Mouse (Mus musculus) cerebellum, postnatal 36 days (tissue): ENCODE measurements around the gene Plppr2.

Experiments
- DNase-seq, 2 experiments: peaks; one replicate each; pipeline ENCODE4 v3.0.0; 2021 to 2022; ENCODE audit warnings: mixed read lengths in 2 of 2

Plppr2 gene

DNA sequence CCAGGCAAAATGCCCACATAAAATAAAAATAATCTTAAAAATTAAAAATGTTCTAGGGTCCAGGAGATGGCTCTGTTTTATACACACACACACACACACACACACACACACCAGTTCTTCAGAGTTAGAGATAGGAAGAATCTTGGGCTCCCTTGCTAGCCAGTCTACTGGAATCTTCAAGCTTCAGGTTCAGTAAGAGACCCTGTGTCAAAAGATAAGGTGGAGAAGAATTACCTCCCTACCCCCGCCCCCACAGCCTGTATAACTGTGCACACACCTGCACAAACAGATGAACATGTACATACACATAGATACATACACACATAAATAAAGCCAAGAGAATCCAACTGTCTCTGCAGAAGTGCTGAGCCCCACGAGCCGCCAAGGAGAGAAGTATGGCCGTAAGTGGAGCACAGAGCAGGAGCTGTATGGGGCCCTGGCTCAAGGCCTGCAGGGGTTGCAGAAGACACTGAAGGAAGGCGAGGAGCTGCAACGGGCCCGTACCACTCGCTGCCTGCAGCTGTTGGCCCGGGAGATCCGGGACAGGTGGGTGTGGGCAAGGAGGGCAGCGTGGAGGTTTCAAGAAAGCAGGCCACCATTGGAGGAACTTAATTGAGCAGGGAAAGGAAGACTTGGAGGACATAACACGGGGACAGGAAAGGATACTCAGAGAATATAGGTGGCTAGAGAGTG is 4.2 kb upstream of the Plppr2 start:
- no peak for DNase-seq

DNA sequence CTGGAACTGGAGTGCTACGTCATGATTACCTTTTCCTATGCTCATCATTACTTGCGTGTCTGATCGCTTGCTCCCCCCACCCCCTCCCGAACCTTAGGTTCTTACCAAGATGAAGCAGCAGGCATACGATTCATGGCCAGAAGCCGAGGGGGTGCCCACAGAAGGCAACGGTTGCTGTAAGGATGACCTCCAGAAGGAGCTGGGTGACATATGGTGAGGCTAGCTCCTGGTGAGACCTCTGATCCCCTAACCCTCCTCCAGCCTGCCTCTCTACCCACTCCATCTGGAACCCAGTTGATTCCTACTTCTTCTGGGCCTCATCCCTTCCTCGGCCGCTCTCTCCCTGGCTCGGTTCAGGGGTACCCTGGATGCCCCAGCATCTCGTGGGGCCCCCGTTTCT is 2.8 kb upstream of the Plppr2 start:
- no peak for DNase-seq

DNA sequence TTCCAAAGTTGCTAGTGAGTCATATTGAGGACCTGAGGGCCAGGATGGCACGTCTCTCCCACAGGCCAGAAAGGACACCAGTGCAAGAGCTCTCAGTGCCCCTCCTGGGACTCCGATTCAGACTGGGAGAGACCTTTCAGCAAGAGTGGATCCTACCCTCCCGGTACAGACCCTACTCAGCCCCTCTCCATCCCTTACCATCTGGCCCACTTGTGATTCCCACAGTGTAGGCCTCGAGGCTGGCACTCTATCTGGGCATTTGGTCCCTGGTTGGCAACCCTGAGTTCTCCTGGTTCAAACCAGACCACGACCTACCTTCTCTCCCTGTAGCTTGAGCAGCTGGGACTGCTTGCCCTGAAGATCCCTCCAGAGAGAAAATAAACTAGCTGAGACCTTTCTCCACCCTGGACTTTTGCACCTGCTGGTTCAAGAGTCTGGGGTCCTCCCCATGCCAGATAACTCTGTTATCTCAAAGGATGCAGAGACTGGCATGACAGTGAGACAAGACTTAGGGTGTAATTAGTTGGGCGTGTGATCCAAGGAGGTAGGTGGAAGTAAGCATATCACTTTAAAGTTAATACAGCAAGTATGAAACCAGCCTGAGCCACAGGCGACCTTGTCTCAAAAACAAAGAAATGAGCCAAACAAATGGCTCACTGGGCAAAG is 1.2 kb upstream of the Plppr2 start:
- no peak for DNase-seq

DNA sequence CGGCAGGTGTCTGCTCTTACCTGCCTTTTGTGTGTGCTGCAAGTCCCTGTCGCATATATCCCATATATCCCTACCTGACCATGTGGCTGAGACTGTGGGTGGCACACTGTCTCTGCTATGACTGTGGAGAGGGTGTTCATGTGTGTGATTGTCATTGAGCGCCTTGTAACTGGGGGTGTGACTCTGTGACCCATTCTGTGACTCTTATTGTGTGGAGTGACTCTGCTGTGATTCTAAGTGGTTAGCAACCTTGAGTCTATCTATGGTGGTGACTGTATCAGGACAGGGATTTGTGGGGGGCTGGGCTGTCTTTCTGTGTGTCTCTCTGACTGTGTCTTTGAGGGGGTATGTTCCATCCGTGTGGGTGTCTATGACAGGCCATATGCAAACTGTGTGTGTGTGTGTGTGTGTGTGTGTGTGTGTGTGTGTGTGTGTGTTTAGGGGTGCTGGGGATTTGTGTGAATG is 910 bp downstream of the Plppr2 start:
- no peak for DNase-seq

DNA sequence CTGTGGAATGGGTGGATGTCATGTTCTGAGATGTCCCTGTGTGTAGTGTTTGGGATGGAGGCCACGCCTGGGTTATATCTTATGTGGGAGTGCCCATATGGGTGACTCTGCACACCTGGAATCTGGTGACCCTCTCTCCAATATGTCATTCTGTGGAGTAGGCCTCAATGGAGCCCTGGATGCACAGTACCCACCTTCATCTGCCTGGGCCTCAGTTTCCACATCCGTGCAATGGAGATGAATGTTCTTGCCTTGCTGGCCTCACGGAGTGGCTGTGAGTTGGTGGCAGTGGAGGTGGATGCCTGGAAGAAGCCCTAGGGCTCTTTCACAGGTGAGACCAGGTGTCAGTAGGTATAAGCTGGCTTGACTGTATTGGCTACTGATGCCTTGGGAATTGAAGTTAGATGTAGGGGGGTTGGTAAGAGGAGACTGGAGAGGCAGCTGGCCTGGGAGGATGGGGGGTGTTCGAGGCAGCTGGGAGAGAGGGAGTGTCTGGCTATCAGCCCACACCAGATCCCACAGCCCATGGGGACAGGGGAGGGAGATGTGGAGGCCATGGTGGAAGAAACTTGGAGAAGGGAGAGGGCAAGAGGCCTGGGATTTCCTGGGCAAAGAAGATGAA is 1.5 kb downstream of the Plppr2 start:
- no peak for DNase-seq

DNA sequence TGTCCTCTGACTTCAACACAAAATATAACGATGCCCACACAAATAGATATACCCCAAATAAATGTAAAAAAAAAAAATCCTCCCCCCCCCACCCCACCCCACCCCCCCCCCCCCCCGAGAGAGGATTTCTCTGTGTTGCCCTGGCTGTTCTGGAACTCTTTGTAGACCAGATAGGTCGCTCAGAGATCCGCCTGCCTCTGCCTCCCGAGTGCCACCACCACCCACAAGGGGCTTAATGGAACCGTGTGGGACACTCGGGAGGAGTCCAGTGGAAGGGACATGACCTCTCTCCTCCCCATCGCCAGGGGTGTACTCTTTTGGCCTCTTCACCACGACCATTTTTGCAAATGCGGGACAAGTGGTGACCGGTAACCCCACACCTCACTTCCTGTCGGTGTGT is 6.2 kb downstream of the Plppr2 start:
- DNase-seq, result no peak

DNA sequence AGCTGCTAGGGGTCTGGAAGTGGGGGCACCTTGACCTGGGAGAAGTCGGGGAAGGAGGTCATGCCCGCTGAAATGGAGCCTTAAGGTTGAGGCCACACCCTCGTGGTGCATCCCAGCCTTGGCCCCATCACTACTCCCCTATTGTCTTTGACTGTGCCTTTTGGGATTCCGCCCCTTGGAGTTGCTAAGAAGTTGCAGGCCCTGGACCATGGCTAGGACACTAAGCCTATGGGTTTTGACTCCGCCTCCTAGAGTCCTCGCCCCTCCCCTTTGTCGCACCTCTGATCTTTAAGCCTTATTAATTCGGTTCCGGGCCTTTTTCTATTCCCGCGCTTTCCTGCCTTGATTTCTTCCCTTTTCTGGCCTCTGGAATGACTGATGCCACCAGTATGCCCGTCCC is 6.8 kb downstream of the Plppr2 start:
- no peak for DNase-seq

DNA sequence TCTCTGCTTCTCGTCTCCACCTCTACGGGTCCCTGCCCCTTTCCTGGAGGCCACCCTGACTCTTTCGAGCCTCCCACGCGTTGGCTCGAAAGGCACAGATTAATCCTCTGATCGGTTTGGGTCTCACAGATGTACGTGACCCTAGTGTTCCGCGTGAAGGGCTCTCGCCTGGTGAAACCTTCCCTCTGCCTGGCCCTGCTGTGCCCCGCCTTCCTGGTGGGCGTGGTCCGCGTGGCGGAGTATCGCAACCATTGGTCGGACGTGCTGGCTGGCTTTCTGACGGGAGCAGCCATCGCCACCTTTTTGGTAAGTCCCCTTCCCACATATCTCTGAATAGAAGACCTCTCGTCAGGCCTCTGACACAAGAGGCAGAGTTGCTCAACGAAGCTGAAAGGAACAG is 7.4 kb downstream of the Plppr2 start:
- no peak for DNase-seq

DNA sequence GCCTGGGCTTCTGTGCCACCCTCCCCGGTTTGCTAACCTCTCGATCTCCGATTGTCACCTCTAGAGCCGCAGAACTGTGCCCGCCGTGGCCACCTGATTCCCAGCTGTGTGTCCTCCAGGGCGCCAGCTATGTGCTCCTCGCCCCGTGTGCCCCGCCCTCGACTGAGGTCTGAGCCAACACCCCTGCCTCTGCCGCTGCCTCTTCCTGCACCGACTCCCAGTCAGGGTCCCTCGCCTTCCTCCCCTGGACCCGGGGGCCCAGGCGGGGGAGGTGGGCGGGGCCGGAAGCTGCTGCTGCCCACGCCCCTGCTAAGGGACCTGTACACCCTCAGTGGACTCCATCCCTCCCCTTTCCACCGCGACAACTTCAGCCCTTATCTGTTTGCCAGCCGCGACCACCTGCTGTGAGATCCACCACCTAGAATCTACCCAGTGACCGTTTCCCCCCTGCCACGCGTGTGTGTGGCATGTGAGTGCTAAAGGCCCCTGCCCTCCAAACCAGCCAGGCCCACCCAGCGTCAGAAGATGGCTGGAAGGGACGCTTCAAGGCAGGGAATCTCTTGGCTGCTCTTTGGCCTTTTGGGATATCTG is 10.8 kb downstream of the Plppr2 start:
- no peak for DNase-seq

DNA sequence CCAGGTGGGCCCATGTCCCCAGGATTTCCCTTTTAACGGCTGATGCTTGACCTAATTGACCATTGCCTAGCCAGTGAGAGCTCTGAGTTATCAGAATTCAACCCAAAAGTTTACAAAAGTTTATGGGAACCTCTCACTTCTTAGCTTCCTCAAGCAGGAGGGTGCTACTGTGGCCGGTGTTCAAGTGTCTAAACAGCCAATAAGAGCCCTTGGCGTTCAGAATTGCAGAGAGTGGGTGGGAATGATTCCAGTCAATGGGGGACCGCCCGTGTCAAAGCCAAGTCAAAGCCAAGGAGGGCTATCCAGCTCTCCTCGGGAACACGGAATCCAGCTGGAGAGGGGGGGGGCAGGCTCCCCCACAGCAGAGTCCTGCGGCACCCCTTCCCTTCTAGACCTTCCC is 11.3 kb downstream of the Plppr2 start:
- DNase-seq, result no peak

DNA sequence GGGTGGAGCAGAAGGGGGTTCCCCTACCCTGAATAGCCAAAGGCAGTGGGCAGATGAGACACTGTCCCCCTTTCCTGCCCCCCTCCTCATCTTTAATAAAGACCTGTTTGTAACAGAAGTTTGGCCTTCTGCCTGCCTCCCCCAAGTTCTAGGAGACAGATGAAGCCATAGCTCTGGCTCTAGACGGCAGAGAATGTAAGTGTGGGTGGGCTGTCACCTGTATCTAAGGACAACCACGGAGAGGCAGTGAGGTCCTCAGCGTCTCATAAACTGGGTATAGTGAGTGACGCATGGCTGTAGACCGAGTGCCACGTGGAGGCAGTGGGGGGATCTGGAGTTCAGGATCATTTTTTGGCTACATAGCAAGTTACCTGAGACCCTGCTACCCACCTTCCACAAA is 12.0 kb downstream of the Plppr2 start:
- no peak for DNase-seq

DNA sequence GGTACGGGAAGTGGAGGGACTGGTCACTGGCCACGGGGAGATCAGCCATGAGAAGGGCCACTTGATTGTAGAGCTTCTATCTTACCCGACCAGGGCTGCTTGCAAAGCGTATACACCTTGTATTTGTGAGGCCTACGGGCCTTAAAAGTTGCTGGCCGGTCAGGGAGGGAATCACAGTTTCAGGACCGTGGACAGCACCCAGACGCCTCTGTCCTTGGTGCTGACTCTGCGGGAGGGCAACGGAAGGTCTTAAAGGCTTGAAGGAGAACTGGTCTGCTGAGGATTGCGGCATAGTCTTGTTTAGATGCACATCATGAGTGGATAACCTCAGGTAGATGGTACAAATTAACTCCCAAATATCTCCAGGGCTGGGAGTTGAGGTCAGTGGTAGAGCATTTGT is 13.5 kb downstream of the Plppr2 start:
- no peak for DNase-seq

DNA sequence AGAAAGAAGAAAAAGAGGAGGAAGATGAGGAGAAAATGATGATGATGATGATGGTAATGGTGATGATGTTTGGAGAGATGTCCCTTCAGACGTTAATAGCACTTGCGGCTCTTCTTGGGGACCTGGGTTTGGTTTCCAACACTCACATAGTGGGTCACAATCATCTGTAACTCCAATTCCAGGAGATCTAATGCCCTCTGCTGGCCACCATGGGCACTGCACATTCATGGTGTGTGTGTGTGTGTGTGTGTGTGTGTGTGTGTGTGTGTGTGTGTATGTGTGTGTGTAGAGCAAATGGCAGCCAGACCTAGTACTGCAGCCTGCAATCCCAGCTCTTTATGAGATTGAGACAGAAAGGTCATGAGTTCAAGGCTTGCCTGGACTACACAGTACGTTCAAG is 15.1 kb downstream of the Plppr2 start:
- DNase-seq, result no peak

DNA sequence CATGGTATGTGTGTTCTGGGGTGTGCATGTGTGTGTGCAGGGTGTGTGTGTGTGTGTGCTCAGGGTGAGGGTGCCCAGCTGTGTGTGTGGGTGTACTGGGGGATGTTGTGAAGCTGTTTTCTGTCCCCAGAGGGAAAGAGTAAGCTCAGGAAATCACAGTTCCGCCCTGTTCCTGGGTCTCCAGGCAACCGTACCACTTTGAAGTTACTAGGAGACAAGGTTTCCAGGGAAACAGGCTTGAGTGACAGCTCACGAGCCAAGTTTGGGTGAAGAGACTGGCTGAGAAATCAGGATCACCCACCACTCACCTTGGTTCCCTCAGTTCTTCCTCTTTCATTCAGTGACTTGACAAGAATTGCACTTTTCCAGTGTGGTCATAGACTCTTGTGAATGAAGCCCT is 16.8 kb downstream of the Plppr2 start:
- DNase-seq, result no peak

DNA sequence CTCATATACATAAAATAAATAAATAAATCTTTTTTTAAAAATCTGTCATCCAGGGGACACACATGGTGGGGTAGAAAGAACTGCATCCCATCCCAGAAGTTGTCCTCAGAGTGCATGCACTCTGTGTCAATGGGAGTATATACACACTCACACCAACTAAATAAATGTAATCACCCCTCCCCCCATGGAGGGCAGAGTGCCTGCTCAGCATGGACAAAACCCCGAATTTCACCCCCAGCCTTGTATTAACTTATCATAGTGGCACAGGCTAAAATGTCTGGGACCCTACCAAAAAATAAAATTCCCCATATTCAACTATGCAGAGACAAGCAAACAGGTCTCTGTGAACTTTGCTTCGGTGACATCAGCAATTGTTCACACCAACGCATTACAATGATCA is 17.8 kb downstream of the Plppr2 start:
- DNase-seq, result no peak

DNA sequence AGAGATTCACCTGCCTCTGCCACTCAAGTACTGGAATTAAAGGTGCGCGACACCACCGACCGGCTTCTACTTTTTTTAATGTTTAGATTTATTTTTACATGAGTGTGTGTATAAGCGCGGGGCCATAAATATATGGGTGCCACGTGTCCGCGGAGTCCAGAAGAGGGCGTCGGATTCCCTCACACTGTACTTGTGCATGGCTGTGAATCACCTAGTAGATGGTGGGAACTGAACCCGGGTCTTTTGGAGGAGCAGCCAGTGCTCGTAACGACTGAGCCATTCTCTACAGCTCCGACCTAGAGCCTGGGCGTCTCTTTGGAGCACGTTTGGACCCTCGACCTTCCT is 18.4 kb downstream of the Plppr2 start:
- DNase-seq, result no peak

DNA sequence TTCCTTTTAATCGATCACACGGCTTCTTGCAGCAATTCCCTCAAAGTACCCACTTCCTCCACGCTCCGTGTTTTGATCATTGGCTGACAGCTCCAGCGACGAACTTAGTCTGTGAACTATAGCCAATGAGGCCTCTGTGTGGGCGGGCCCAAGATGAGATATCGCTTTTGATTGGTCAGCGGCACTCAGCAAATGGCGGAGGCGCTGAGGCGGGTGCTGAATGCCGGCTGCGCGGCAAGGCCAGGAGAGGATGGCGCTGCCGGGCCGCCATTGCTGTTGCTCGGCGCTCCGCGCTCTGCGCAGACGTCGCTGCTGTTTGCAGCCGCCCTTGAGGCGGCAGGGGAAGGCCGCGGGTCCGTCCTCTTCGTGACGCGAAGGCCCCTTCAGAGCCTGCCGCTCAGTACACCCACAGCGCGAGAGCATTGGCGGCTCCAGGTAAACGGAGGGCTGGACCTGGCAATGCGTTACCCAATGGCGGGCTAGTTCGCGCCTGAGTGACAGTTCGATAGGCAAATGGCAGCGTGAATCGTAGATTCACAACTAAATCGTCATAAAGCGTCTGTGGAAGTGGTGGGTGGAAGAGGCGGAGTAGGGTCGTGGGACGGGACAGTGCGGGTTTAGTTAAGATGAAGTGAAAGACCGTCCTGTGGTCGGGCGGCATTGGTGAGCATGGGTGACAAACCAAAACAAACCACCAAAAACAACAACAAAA is 18.9 kb downstream of the Plppr2 start, which contains the start of gene Swsap1:
Swsap1 (plus strand) TSS at position 186 of the 712 bp plus-strand sequence.
- peak; percentile 98 to 100 for DNase-seq

DNA sequence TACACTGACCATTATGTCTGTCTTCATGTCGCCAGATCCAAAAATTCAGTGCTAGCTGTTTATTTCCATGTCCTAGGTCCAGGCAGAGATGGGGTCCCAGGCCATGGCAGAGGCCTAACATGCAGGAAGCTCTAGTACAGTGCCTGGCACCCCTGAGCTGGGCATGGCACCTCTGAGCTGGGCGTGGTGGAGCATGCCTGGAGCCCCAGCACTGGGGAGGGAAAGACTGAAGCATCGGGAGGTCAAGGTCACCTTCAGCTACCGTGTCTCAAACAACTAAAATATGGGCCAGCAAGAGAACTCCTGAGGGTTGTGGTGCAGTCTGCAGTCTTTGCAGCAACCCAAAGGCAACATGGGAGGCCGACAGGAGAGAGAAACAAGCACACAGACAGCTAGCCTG is 21.5 kb downstream of the Plppr2 start:
- DNase-seq, result no peak

DNA sequence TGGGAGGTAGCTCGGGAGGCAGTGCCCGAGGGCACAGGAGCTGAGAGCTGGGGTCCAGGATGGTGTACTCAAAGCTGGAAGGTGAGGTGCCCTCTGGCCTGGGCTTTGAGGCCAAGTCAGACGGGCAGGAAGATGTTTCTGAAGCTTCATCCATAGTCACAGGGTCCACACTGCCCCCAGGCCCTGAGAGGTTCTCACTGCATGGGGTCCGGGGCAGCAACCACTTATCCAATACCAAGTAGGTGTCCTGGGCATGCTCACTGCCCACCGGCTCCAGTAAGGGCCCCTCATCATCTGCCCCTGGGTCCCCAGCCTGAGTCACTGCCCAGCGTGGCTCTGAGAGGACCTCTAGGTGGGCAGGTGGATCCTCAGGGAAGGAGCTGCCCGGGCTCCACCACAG is 22.4 kb downstream of the Plppr2 start:
- no peak for DNase-seq

DNA sequence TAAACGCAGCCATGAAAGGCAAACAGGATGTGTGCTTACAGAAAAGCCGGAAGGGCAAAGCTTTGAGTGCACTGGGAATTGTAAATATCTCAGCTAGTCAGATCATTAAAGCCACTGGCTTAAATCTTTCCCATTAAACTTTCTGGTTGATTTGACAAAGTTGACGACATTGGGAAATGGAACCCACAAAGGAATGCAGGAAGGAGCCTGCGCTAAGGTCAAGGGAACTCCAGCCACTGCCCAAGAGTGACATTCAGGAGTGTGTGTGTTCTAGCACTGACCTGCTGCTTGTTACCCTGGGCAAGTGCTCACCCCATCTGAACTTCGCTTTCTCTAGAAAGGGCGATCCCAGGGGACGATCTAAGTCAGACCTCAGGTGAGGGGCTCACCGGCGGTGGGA is 23.3 kb downstream of the Plppr2 start:
- DNase-seq, result no peak

DNA sequence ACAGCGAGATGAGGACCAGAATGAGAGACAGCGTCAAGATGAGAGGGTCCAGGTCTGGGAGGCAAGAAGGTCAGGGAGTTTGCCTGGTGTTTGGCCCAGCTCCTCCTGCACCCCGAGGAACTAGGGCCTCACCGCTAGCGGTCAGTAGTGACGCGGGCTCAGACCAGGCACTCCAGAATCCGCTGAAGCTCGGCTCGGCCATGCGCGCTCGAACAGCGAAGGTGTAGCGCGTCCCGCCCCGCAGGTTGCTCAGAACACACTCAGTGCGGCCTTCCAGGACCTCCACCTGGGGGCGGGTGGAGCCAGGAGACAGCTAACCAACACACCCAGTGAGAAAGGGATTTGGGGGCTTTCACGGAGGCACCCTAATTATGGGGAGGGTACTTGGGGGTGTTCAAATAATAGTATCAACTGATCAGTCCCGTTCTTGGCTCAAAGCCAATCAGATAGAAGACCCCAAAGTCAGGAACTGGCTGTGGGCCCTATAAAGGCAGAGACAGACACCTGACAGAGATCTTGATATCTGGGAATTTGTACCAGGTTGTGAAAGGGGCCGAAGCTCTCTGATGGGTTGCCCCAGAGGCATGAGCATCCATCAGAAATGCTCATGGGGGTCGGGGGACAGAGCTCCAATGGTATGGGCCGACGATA is 23.9 kb downstream of the Plppr2 start:
- DNase-seq, result peak in 1 of 2 experiments; percentile 39

DNA sequence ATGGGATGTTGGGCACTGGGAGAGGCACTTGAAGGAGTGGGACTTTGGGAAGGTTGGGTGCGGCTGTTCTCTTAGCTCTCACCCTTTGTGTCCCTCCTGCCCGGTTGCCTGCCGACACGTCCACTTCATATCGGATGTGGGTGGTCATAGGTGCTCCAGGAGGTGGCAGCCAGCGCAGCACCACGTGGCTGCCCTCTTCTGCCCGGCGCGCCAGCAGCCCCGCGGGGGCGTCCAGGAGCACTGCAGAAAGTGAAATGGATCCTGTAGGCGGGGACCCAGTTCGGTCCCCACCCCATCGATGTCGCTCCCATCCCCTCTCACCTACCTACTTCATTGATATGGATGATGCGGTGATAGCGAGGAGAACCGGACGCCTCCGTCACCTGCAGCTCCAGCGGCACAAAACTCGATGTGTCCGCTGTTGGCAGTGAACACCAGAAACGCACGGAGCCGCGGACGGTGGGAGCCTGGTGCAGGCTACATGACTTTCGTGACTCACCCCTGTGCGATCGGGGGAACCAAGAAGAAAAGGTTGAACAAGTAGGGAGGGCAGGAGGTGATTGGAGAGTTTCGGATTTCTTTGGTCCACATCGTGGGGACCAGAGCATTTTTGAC is 24.6 kb downstream of the Plppr2 start:
- peak in 1 of 2 experiments; percentile 17 for DNase-seq
